1 mouse cellular context compared by ENCODE assay signal in genomic region chr17:56275842-56276480, GRCm38 (mm10).
TF ChIP-seq lines count a peak whose summit lies in the region.

No protein-coding gene starts in this region.

TF ChIP-seq in CH12.LX, 34 proteins besides CTCF, POLR2A, EP300 and RAD21:
- no peak for TF ChIP-seq ZC3H11A (IDR thresholded peaks at IDR 0.05; ENCODE audit: low read depth, low read length)
- no peak for TF ChIP-seq E2F4 (IDR thresholded peaks at IDR 0.05; ENCODE audit: insufficient replicate concordance, low read depth, low read length)
- no peak for TF ChIP-seq TBP (conservative IDR thresholded peaks at IDR 0.05; ENCODE audit: low read depth, low read length)
- no peak for TF ChIP-seq USF2 (conservative IDR thresholded peaks at IDR 0.05; ENCODE audit: low read depth, low read length)
- peak; percentile 68 for TF ChIP-seq ZNF384 (IDR thresholded peaks at IDR 0.05; ENCODE audit: low read depth, low read length)
